ENCODE assay signal across 8 mouse cellular contexts in genomic region chr11:11836713-11837370, GRCm38 (mm10). TPM values are rescaled to one million over a fixed set of nuclear protein-coding genes. Genes with fewer than 3 reads are reported as not detected.
A peak's percentile ranks its signal among the peaks of the same experiment; 100 is the strongest.
DNase-seq lines count a peak whose midpoint lies in the region; ATAC-seq and TF ChIP-seq lines count a peak whose summit lies in the region.

No protein-coding gene starts in this region.

- H3K4me2 ChIP-seq in embryonic facial prominence, embryonic 13.5 days: peak overlapping the region; percentile 24
- H3K4me2 ChIP-seq in hindbrain, postnatal 0 days (ENCODE audit: low read depth, low read length): peak overlapping the region; percentile 19; the same call in 1 of the 2 replicates
- H3K4me2 ChIP-seq in lung, embryonic 16.5 days (ENCODE audit: low read depth, low read length): peak overlapping the region; percentile 46

- TF ChIP-seq CTCF in kidney, adult 2 months (conservative IDR thresholded peaks at IDR 0.05; ENCODE audit: insufficient read depth, insufficient read length, low read depth, low read length): no peak
- TF ChIP-seq CTCF in hindbrain, postnatal 0 days (IDR thresholded peaks at IDR 0.05; ENCODE audit: low read depth): no peak

- peak; percentile 52 for DNase-seq in kidney, adult 2 months
- no peak for DNase-seq in kidney, adult 18-20 months
- no peak for DNase-seq in hindbrain, postnatal 0 days (ENCODE audit: low spot score)
- no peak for DNase-seq in left cerebral cortex, adult 11 months (ENCODE audit: low spot score)
- DNase-seq in gastrocnemius, postnatal 10 days: no peak
- no peak for DNase-seq in testis, postnatal 14 days (ENCODE audit: low spot score)

- peaks cover 10% of the 10 kb centered on the region for H3K4me1 ChIP-seq in kidney, adult 2 months (ENCODE audit: control insufficient read depth, insufficient read depth, low read length)
- H3K4me1 ChIP-seq in embryonic facial prominence, embryonic 13.5 days: peaks cover 38% of the 10 kb centered on the region
- no peaks in the 10 kb centered on the region for H3K4me1 ChIP-seq in hindbrain, postnatal 0 days (ENCODE audit: insufficient read depth, low read length)
- H3K4me1 ChIP-seq in lung, embryonic 16.5 days (replicated peaks; ENCODE audit: control insufficient read depth, insufficient read depth, low read length): peaks cover 39% of the 10 kb centered on the region

- WGBS in kidney, adult 2 months: 45% methylated on average over 18 of the region's 18 CpGs
- 53% methylated on average over 18 of the region's 18 CpGs for WGBS in embryonic facial prominence, embryonic 13.5 days
- WGBS in hindbrain, postnatal 0 days: 53% methylated on average over 18 of the region's 18 CpGs
- 14% methylated on average over 18 of the region's 18 CpGs for WGBS in lung, embryonic 16.5 days

- H3K4me3 ChIP-seq in kidney, adult 2 months (ENCODE audit: insufficient read depth, low read depth, low read length): peak overlapping the region; percentile 36; the same call in 1 of the 2 replicates
- H3K4me3 ChIP-seq in embryonic facial prominence, embryonic 13.5 days: no peak overlapping the region
- no peak overlapping the region for H3K4me3 ChIP-seq in hindbrain, postnatal 0 days (ENCODE audit: low read length)
- 0 out of 2 replicates have a peak overlapping the region, but pooled peaks have one; percentile 4 for H3K4me3 ChIP-seq in lung, embryonic 16.5 days (ENCODE audit: low read length)

- peak overlapping the region; percentile 81; the same call in 1 of the 2 replicates for H3K27ac ChIP-seq in kidney, adult 2 months (ENCODE audit: insufficient read depth, low read depth, low read length)
- H3K27ac ChIP-seq in embryonic facial prominence, embryonic 13.5 days: peak overlapping the region; percentile 66
- no peak overlapping the region for H3K27ac ChIP-seq in hindbrain, postnatal 0 days
- peak overlapping the region; percentile 88 for H3K27ac ChIP-seq in lung, embryonic 16.5 days (ENCODE audit: low read length)

- H3K9me3 ChIP-seq in embryonic facial prominence, embryonic 13.5 days: no peaks in the 10 kb centered on the region
- H3K9me3 ChIP-seq in hindbrain, postnatal 0 days (ENCODE audit: low read length): no peaks in the 10 kb centered on the region
- no peaks in the 10 kb centered on the region for H3K9me3 ChIP-seq in lung, embryonic 16.5 days (ENCODE audit: control insufficient read depth, low read length)

- no peak for TF ChIP-seq POLR2A in kidney, adult 2 months (IDR thresholded peaks at IDR 0.05; ENCODE audit: low read depth, low read length)

- H3K36me3 ChIP-seq in kidney, adult 2 months (ENCODE audit: control insufficient read depth, insufficient read depth, low read length): no peaks in the 10 kb centered on the region
- H3K36me3 ChIP-seq in embryonic facial prominence, embryonic 13.5 days: no peaks in the 10 kb centered on the region
- no peaks in the 10 kb centered on the region for H3K36me3 ChIP-seq in hindbrain, postnatal 0 days (ENCODE audit: insufficient read depth, low read length)
- no peaks in the 10 kb centered on the region for H3K36me3 ChIP-seq in lung, embryonic 16.5 days (ENCODE audit: control insufficient read depth, insufficient read depth, low read length)

- ATAC-seq in embryonic facial prominence, embryonic 13.5 days (ENCODE audit: insufficient number of reproducible peaks, insufficient read depth, low FRiP score, low TSS enrichment, low read depth): no peak
- 0 out of 2 replicates have a peak, but pooled peaks have one; percentile 29 for ATAC-seq in hindbrain, postnatal 0 days
- peak; percentile 44 for ATAC-seq in lung, embryonic 16.5 days (ENCODE audit: low read depth)

- no peaks in the 10 kb centered on the region for H3K27me3 ChIP-seq in kidney, adult 2 months (replicated peaks; ENCODE audit: control insufficient read depth, insufficient read depth, low read length)
- H3K27me3 ChIP-seq in embryonic facial prominence, embryonic 13.5 days: no peaks in the 10 kb centered on the region
- no peaks in the 10 kb centered on the region for H3K27me3 ChIP-seq in hindbrain, postnatal 0 days (ENCODE audit: insufficient read depth, low read length)
- no peaks in the 10 kb centered on the region for H3K27me3 ChIP-seq in lung, embryonic 16.5 days (ENCODE audit: control insufficient read depth, insufficient read depth, low read depth, low read length)

- 0 out of 2 replicates have a peak overlapping the region, but pooled peaks have one; percentile 22 for H3K9ac ChIP-seq in embryonic facial prominence, embryonic 13.5 days
- H3K9ac ChIP-seq in hindbrain, postnatal 0 days (replicated peaks; ENCODE audit: low read length): no peak overlapping the region
- H3K9ac ChIP-seq in lung, embryonic 16.5 days (ENCODE audit: low read length): peak overlapping the region; percentile 64

RNA-seq across cellular contexts. Expression of gene Fignl1, which starts 28.1 kb away (rescaled TPM):
- polyA plus RNA-seq in kidney, adult 2 months (2012; rRNA removed): 0.10 and 0.28 TPM in 2 replicates
- polyA plus RNA-seq in embryonic facial prominence, embryonic 13.5 days (2015; fragmentation: Nextera tagmentation; extraction: Ambion mirVana): 53.7 and 59.4 TPM in 2 replicates
- total RNA-seq in hindbrain, postnatal 0 days (2014; rRNA removed): 10.7 and 11.3 TPM in 2 replicates
- 7.0 and 8.8 TPM in 2 replicates for polyA plus RNA-seq in hindbrain, postnatal 0 days (2015; fragmentation: Nextera tagmentation; extraction: Ambion mirVana)
- polyA plus RNA-seq in lung, embryonic 16.5 days (2015; fragmentation: Nextera tagmentation; extraction: Ambion mirVana): 76.6 and 79.4 TPM in 2 replicates
- 1 to 10 TPM; 3.9 to 4.8 TPM for total RNA-seq in gastrocnemius, postnatal 10 days (2021)

Comparison
In these comparisons a context has a peak if more than half of its experiments do, and no peak if none do; other contexts are left out.
1. H3K4me3 ChIP-seq: peak in kidney, adult 2 months (single experiment) and lung, embryonic 16.5 days (single experiment); none in embryonic facial prominence, embryonic 13.5 days (single experiment) and hindbrain, postnatal 0 days (single experiment).
2. Peak in every context shown above with its lines, with median percentiles within 50 percentile points of each other: H3K4me2 ChIP-seq.